Mouse (Mus musculus) olfactory bulb, adult 2 months (tissue): ENCODE data around the gene Nmur1.

ENCODE experiments used
- CTCF ChIP-seq: fragments of 200-500 bp; IDR thresholded peaks from 2 replicates; pipeline ENCODE4 v1.5.1; 2012; ENCODE audit warnings: low read depth, mild to moderate bottlenecking, low read length, moderate library complexity; ENCODE audit not compliant: insufficient read depth
- POLR2A ChIP-seq: fragments of 200-500 bp; IDR thresholded peaks from 2 replicates; pipeline ENCODE4 v1.6.1; 2012; ENCODE audit warnings: mild to moderate bottlenecking, low read depth, low read length, moderate library complexity; ENCODE audit not compliant: insufficient read depth

DNA sequence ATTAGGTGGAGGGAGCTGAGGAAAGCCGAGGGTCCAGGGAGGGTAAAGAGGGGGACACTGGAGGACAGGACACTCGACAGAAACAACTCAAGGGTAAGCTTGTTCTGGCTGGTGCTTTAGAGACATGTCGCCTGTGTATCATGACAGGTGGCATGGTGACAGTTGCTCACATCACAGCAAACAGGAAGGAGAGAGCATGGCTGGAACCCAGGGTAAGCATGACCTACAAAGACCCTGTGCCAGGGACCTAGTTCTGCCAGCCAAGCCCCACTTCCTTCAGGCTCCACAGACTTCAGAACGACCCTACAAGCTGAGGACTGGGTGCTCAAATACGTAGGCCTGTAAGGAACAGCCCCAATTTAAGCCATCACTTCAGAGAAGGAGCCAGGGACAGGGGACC lies 2.1 kb downstream of the Nmur1 start:
- TF ChIP-seq CTCF (no peak), POLR2A (no peak)
